Mouse (Mus musculus) neutrophil, adult 5-6 weeks (primary cell): ENCODE data around the gene Dtx2. TPM values are rescaled to one million over a fixed set of nuclear protein-coding genes. Genes with fewer than 3 reads are reported as not detected.

ENCODE experiments used
- ATAC-seq: fragments of 151-379, 151-347 bp; 2 replicates; pipeline ENCODE4 v1.8.0; 2017; ENCODE audit warnings: mild to moderate bottlenecking, moderate TSS enrichment; ENCODE audit not compliant: insufficient number of reproducible peaks, poor library complexity, low FRiP score, severe bottlenecking; ENCODE audit errors: extremely low read depth
- total RNA-seq: library from RNA; stranded (forward); fragments of 200-1000 nt; gene quantifications from 2 replicates; pipeline ENCODE4 v1.2.3, GENCODE M21; 2017

The Dtx2 gene
- total RNA-seq, 1 experiment from 2014 or later, result 13.7 TPM

- no peak for ATAC-seq
These were observed 24.4 kb upstream of the Dtx2 start for GRCm38 (mm10) chr5:135970247-135970646.

GRCm38 (mm10) chr5:135971876-135972275 is 22.7 kb upstream of the Dtx2 start:
- no peak for ATAC-seq

DNA sequence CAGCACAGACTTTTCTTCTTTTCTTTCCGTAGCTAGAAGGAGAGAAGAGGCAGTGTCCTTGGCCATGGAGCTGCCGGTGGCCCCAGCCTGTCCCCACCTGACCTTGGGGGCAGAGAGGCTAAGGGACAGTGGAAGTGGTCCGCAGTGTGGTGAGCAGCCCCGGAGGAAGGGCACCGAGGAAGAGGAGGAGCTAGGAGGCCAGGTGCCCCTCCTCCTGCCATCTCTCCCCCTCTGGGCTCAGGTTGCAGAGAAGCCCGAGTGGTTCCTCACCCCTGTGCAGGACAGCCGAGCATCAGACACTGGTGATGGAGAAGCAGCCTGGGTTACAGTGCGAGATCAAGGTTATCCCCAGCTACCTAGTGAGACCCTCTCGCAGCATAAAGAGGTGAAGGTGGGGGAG is 20.2 kb upstream of the Dtx2 start, which contains the start of gene Ssc4d:
Ssc4d (minus strand) TSS at position 167 of the 400 bp plus-strand sequence.
- no peak for ATAC-seq

GRCm38 (mm10) chr5:135975893-135976668 is 18.5 kb upstream of the Dtx2 start:
- no peak for ATAC-seq

DNA sequence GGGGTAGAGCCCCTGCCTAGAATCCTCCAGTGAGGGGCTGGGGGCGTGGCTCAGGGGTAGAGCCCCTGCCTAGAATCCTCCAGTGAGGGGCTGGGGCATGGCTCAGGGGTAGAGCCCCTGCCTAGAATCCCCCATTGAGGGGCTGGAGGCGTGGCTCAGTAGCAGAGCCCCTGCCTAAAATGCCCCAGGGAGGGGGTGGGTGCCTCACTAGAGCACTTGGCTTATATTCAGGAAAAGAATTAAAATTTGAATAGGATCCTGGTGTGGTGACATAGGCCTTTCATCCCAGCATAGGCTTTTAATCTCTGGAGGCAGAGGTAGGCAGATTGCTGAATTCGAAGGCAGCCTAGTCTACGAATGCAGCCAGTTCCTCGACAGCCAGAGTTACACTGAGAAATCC is 15.2 kb upstream of the Dtx2 start:
- ATAC-seq, result no peak

DNA sequence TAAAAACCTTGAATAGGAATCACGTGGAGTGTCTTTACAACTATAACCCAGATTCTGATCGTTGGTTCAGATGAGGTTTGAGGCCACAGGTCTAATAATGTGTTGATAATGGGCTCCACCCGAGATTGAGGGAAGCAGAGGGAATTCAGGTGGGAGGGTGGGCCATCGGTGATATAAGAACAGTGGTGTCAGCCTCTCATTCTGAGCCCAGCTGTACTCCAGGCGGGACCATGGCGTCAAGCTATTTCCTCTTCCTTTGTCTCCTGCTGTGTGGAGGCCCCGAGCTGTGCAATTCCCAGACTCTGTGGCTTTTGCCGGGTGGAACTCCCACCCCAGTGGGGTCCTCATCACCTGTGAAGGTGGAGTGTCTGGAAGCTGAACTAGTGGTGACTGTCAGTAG is 14.7 kb upstream of the Dtx2 start, which contains the start of gene Zp3:
Zp3 (plus strand) TSS at position 196 of the 400 bp plus-strand sequence.
- ATAC-seq, result no peak

- peak; percentile 80 for ATAC-seq
These were observed 12.2 kb upstream of the Dtx2 start for GRCm38 (mm10) chr5:135982398-135982797.

- no peak for ATAC-seq
These were observed 10.0 kb upstream of the Dtx2 start for GRCm38 (mm10) chr5:135984546-135985044.

GRCm38 (mm10) chr5:135987248-135987647 is 7.4 kb upstream of the Dtx2 start:
- ATAC-seq, result no peak

DNA sequence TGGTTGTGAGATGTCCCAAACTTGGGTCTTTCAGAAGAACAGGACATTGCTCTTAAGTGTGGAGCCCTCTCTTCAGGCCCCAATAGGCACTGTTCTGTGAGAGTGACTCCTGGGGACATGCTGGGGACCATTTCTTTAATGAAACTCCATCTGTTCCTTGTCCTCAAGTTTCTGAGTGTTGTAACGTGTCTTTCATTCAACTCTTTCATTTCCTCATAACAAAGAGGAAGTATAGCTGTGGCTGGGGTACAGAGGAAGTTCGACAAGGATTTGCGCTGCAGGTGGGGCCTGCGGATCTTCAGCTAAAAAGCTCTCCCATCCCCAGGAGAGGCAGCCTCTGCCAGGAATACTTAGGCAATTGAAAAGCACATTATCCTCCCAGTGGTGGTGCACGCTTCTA is 4.0 kb upstream of the Dtx2 start:
- ATAC-seq, result peak; percentile 72

- ATAC-seq, result no peak
These were observed 1.1 kb upstream of the Dtx2 start for GRCm38 (mm10) chr5:135993381-135993965.

DNA sequence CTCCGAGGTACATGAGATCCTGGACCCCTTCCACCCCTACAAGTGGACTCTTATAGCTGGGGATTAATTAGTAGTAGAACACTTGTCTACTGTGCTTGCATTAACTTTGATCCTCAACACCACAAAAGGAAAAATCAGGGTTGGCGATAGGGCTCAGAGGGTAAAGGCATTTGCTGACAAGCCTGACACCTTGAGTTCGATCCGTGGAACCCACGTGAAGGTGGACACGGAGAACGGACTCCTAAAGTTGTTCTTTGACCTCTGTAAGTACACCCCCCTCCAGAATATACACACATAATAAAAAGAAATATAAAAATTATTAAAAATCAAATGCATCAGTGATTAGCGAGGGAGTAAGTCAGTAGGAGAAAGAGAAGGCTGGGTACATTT is 270 bp upstream of the Dtx2 start:
- ATAC-seq, result no peak

GRCm38 (mm10) chr5:135996162-135996561 is 1.6 kb downstream of the Dtx2 start:
- ATAC-seq, result no peak

- ATAC-seq, result no peak
These were observed 6.6 kb downstream of the Dtx2 start for GRCm38 (mm10) chr5:136001222-136001621.

GRCm38 (mm10) chr5:136002325-136002724 is 7.7 kb downstream of the Dtx2 start:
- ATAC-seq, result no peak

- ATAC-seq, result no peak
These were observed 8.2 kb downstream of the Dtx2 start for GRCm38 (mm10) chr5:136002751-136003151.

DNA sequence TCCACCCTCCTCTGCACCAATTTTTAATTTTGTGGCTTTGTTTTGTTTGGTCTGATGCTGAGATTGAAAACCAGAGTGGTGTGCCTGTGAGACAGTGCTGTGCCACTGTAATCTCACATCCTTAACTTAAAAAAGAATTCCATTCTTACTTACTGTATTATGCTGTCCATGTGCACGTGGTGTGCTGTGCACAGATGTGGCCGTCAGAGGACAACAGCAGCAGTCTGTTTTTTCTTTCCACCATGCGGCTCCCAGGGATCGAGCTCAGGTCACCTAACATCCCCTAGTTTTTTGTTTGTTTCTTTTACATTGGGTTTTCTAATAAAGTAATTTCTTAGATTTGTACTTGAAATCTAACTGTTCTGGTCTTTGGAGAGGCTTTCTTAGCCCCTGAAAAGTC is 9.9 kb downstream of the Dtx2 start:
- no peak for ATAC-seq

GRCm38 (mm10) chr5:136007745-136008144 is 13.1 kb downstream of the Dtx2 start:
- ATAC-seq, result no peak

DNA sequence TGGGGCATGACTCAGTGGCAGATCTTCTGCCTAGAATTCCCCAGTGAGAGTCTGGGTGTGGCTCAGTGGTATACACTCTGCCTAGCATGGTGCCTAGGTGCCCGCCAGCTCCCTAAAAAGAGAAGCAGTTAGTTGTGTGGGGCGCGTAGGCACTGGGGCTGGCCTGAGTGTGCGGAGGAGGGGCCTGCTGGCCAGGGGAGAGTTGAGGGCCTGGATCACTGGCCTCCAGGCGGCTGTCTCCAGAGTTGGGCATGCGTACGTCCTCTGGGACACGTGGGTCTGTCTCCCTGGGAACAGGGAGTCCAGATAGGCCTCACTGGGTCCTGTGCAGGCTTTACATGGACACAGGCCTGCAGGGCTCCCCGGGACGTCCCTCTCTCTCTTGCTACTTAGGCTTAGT is 20.3 kb downstream of the Dtx2 start:
- no peak for ATAC-seq

DNA sequence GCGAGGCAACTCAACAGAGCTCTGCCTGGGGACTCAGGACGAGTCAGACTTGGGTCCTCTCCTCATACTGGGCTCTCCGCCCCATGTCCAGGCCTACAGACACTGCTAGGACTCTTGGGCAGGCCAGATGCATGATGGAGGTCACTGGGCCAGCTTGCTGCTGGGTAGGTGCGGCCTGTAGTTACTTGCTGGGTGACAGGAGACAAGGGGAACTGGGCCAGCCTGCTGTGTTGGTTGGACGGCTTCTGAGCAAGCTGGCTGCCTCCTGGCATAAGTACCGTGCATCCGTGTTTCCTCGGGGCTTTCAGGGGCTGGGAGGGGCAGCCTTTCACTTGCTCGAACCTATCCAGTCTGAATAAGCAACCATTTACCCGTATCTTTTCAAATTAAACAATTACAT is 21.0 kb downstream of the Dtx2 start:
- no peak for ATAC-seq
